Mouse (Mus musculus) cerebellum, adult 2 months (tissue): ENCODE data around the gene Bex2.

Experiments used
- CTCF ChIP-seq: fragments of 200-500 bp; IDR thresholded peaks from 2 replicates; pipeline ENCODE4 v1.5.1; 2011; ENCODE audit warnings: low read depth, mild to moderate bottlenecking, control low read depth, low read length, moderate library complexity, borderline replicate concordance; ENCODE audit not compliant: insufficient read depth
- POLR2A ChIP-seq: fragments of 200-500 bp; IDR thresholded peaks from 2 replicates; pipeline ENCODE4 v1.6.1; 2011; ENCODE audit warnings: low read length, control low read depth, borderline replicate concordance; ENCODE audit not compliant: insufficient read depth

DNA sequence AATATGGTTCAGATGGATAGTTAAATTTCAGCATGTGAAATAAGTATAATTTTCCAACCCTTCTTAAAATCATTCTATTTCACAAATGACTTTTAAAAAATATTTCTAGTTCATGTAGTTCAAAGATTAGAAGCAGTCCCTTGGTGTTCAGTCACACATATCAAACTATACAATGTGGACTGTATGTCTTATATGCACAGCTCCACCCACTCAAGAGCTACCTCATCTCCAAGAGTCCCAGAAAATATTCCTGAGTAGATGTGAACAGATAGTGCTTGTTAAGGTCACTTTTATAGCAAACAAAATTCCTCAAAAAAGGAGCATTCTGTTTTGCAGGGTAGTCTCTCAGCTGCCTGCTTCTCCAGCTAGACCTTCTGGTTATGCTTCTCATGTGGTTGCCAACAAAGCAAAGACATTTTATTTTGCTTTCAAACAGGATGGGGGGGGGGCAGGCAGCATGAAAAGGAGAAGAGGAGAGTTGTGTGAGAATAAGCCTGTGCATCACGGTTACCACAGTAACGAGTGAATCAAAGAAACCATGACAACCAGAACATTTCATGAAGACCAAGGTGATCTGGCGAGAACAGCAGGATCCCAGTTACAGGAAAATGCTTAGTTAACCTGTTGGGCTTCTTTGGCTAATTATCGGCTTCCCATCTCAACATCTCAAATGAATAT is 36.1 kb upstream of the Bex2 start:
- TF ChIP-seq CTCF (no peak), POLR2A (no peak)
